Mouse (Mus musculus) ES-Bruce4 (cell line): ENCODE results near the gene Wfdc1. TPM values are rescaled to one million over a fixed set of nuclear protein-coding genes. Genes with fewer than 3 reads are reported as not detected.

Source experiments
- H3K27ac ChIP-seq: 2 replicates; pipeline ENCODE4 v1.5.1; 2012; ENCODE audit warnings: low read length, inconsistent platforms; ENCODE audit not compliant: insufficient read depth
- H3K27me3 ChIP-seq: 2 replicates; pipeline ENCODE4 v1.6.1; 2012; ENCODE audit warnings: mild to moderate bottlenecking, low read length, inconsistent platforms; ENCODE audit not compliant: control insufficient read depth, poor library complexity, insufficient read depth, severe bottlenecking
- H3K36me3 ChIP-seq: 2 replicates; pipeline ENCODE4 v1.6.1; 2012; ENCODE audit warnings: inconsistent platforms, mild to moderate bottlenecking, low read length, moderate library complexity; ENCODE audit not compliant: control insufficient read depth, poor library complexity, insufficient read depth, severe bottlenecking
- H3K4me1 ChIP-seq: one replicate; pipeline ENCODE4 v1.8.1; 2011; ENCODE audit warnings: low read length; ENCODE audit not compliant: control insufficient read depth, insufficient read depth
- H3K4me3 ChIP-seq: 2 replicates; pipeline ENCODE4 v1.5.1; 2011; ENCODE audit warnings: low read depth, mild to moderate bottlenecking, low read length
- H3K9ac ChIP-seq: 2 replicates; pipeline ENCODE4 v1.6.1; 2012; ENCODE audit warnings: low read depth, mild to moderate bottlenecking, inconsistent platforms; ENCODE audit not compliant: poor library complexity, severe bottlenecking
- H3K9me3 ChIP-seq: replicated peaks from 2 replicates; pipeline ENCODE4 v1.6.1; 2012; ENCODE audit warnings: mild to moderate bottlenecking, low read length, inconsistent platforms; ENCODE audit not compliant: control insufficient read depth, poor library complexity, insufficient read depth, severe bottlenecking
- CTCF ChIP-seq: IDR thresholded peaks from one replicate; pipeline ENCODE4 v1.8.1; 2011; ENCODE audit warnings: low read depth, low read length
- EP300 ChIP-seq: IDR thresholded peaks from 2 replicates; pipeline ENCODE4 v1.6.1; 2011; ENCODE audit warnings: low read depth, low read length; ENCODE audit not compliant: insufficient read depth
- POLR2A ChIP-seq: IDR thresholded peaks from one replicate; pipeline ENCODE4 v1.8.1; 2011; ENCODE audit warnings: low read length; ENCODE audit not compliant: insufficient read depth
- polyA plus RNA-seq: library from polyadenylated mRNA; stranded (reverse); fragments of >200 nt; gene quantifications from 2 replicates; pipeline ENCODE4 v1.2.4, GENCODE M21; 2011; ENCODE audit warnings: low read depth; ENCODE audit not compliant: missing spikeins, insufficient read depth, insufficient read length

Wfdc1 gene
- polyA plus RNA-seq, 1 experiment: not detected

DNA sequence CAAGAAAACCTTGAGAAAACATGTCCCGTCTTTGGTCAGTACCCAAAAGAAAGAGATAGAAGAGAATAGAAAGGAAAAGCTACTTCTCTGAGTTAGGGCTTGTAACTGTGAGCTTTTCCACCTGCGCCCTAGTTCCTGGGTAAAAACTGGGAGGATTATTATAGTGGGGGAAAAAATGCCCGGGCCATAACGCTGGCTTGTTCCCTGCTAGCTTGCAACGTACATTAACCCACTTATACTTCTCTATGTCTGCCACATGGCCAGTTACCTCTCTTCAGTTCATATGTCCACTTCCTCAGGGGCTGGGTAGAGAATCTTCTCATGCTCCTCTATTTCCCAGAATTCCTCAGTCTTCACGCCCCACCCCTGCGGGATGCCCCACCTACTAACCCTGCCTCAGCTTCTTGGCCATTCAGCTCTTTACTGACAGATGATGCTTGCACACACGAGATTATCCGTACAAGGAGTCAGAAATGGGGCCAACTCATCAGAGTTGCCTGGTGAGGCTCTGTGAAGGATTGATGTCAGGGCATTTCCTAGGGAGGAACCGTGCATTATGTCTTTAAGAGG, 70.3 kb downstream of the Wfdc1 start:
- TF ChIP-seq POLR2A: no peak
- Histone ChIP-seq H3K4me3 (no peak overlapping the region), H3K27me3 (no peaks in the 10 kb centered on the region), H3K36me3 (no peaks in the 10 kb centered on the region), H3K4me1 (no peaks in the 10 kb centered on the region), H3K9ac (no peak overlapping the region), H3K9me3 (no peaks in the 10 kb centered on the region), H3K27ac (no peak overlapping the region)

DNA sequence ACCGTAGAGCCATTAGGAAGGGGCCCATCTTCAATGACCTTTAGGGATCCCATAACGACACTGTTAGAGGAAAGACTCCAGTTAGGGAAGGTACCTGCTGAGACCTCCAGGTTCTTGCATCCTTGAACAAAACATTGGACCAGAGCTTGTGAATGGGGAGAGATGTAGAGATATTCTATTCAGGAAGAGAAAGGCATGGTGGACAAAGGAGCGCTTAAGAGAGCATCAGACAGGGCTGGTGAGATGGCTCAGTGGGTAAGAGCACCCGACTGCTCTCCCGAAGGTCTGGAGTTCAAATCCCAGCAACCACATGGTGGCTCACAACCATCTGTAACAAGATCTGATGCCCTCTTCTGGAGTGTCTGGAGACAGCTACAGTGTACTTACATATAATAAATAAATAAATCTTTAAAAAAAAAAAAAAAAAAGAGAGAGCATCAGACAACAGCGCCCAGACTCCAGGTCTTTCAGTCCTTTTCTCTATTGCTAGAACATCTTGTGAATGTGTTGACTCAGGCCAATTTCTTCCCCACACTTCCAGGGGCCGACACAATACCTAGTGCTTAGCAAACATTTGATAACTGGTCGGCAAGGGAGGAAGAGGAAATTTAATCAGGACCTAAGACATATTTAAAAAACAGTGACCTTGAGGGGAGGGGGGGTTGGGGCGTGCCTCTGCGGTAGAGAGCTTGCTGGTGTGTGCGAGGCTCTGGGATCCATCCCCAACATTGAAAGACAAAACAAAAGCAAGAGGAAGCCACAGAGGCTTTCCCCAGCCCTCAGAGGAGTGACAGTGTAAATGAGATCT, 71.1 kb downstream of the Wfdc1 start:
- H3K9me3 ChIP-seq: no peaks in the 10 kb centered on the region
- no peaks in the 10 kb centered on the region for H3K27me3 ChIP-seq
- H3K27ac ChIP-seq: no peak overlapping the region
- H3K4me1 ChIP-seq: no peaks in the 10 kb centered on the region
- H3K36me3 ChIP-seq: no peaks in the 10 kb centered on the region
- no peak overlapping the region for H3K4me3 ChIP-seq
- no peak overlapping the region for H3K9ac ChIP-seq
- no peak for TF ChIP-seq CTCF
- TF ChIP-seq POLR2A: no peak
- no peak for TF ChIP-seq EP300

Other genes with a start within 250 kb of the Wfdc1 start
- not detected in 2 replicates for gene Osgin1, start 232.2 kb upstream of the Wfdc1 start, polyA plus RNA-seq
- gene Necab2, start 219.6 kb upstream of the Wfdc1 start, polyA plus RNA-seq: 3.8 and 4.3 TPM in 2 replicates
- not detected in 2 replicates for gene Slc38a8, start 164.7 kb upstream of the Wfdc1 start, polyA plus RNA-seq
- 117 and 118 TPM in 2 replicates for gene Mbtps1, start 107.6 kb upstream of the Wfdc1 start, polyA plus RNA-seq
- 19.2 and 20.6 TPM in 2 replicates for gene Hsdl1, start 91.2 kb upstream of the Wfdc1 start, polyA plus RNA-seq
- gene Dnaaf1, start 91.1 kb upstream of the Wfdc1 start, polyA plus RNA-seq: 0.28 TPM in 1 of 2 replicates, not detected in the other
- gene Taf1c, start 61.1 kb upstream of the Wfdc1 start, polyA plus RNA-seq: 7.3 and 7.5 TPM in 2 replicates
- 1.7 and 2.0 TPM in 2 replicates for gene Adad2, start 53.6 kb upstream of the Wfdc1 start, polyA plus RNA-seq
- gene Kcng4, start 30.7 kb upstream of the Wfdc1 start, polyA plus RNA-seq: not detected in 2 replicates
- gene Atp2c2, start 33.6 kb downstream of the Wfdc1 start, polyA plus RNA-seq: 2.8 and 3.4 TPM in 2 replicates
- 12.7 and 15.5 TPM in 2 replicates for gene Tldc1, start 112.1 kb downstream of the Wfdc1 start, polyA plus RNA-seq
- gene Cotl1, start 174.2 kb downstream of the Wfdc1 start, polyA plus RNA-seq: 106 and 111 TPM in 2 replicates
- 3.0 and 3.2 TPM in 2 replicates for gene Klhl36, start 195.9 kb downstream of the Wfdc1 start, polyA plus RNA-seq
- gene Usp10, start 244.0 kb downstream of the Wfdc1 start, polyA plus RNA-seq: 322 and 385 TPM in 2 replicates
- gene Gm20388, start 244.5 kb downstream of the Wfdc1 start, polyA plus RNA-seq: 28.1 and 32.5 TPM in 2 replicates